Mouse (Mus musculus) MEL (cell line): ENCODE data around the gene Slc29a1. TPM values are rescaled to one million over a fixed set of nuclear protein-coding genes. Genes with fewer than 3 reads are reported as not detected.

Experiments used
- DNase-seq: peaks from one replicate; pipeline ENCODE4 v3.0.0; 2011; ENCODE audit warnings: low read depth, low spot score
- H3K27ac ChIP-seq: 2 replicates; pipeline ENCODE4 v1.5.1; 2012; ENCODE audit warnings: low read depth, mild to moderate bottlenecking, control low read depth, low read length, moderate library complexity; ENCODE audit not compliant: control insufficient read depth
- H3K27me3 ChIP-seq, 2 experiments: fragments of 150-350 bp in 1 of 2; sonication (generic) in 1 of 2; 2 replicates each; pipeline ENCODE4 v1.6.1; 2012; ENCODE audit warnings: low read length in 2 of 2, mild to moderate bottlenecking in 2 of 2, improper control_type of control experiment in 1 of 2, moderate library complexity in 1 of 2; ENCODE audit not compliant: insufficient read depth in 2 of 2, control insufficient read depth in 1 of 2
- H3K36me3 ChIP-seq, 2 experiments: 2 replicates each; pipeline ENCODE4 v1.6.1; 2012 to 2014; ENCODE audit warnings: low read length in 2 of 2, improper control_type of control experiment in 1 of 2, inconsistent platforms in 1 of 2, mild to moderate bottlenecking in 1 of 2; ENCODE audit not compliant: insufficient read depth in 2 of 2, control insufficient read depth in 1 of 2
- H3K4me1 ChIP-seq, 2 experiments: fragments of 150-350 bp in 1 of 2; sonication (generic) in 1 of 2; 2 replicates each; pipeline ENCODE4 v1.6.1; 2012; ENCODE audit warnings: low read length in 2 of 2, improper control_type of control experiment in 1 of 2, mild to moderate bottlenecking in 1 of 2; ENCODE audit not compliant: insufficient read depth in 2 of 2, control insufficient read depth in 1 of 2
- H3K4me3 ChIP-seq, 2 experiments: fragments of 150-350 bp in 1 of 2; sonication (generic) in 1 of 2; 2 replicates each; pipeline ENCODE4 v1.5.1; 2012; ENCODE audit warnings: low read depth in 2 of 2, low read length in 2 of 2, mild to moderate bottlenecking in 2 of 2, moderate library complexity in 2 of 2, control low read depth in 1 of 2, improper control_type of control experiment in 1 of 2; ENCODE audit not compliant: control insufficient read depth in 1 of 2, insufficient read depth in 1 of 2
- H3K79me2 ChIP-seq: 2 replicates; pipeline ENCODE4 v1.6.1; 2012; ENCODE audit warnings: mild to moderate bottlenecking, low read length, moderate library complexity; ENCODE audit not compliant: control insufficient read depth, poor library complexity, insufficient read depth
- H3K9ac ChIP-seq: 2 replicates; pipeline ENCODE4 v1.6.1; 2012; ENCODE audit warnings: low read depth, mild to moderate bottlenecking, control low read depth, low read length, moderate library complexity; ENCODE audit not compliant: control insufficient read depth, poor library complexity, severe bottlenecking
- H3K9me3 ChIP-seq: fragments of 150-350 bp; sonication (generic); replicated peaks from 2 replicates; pipeline ENCODE4 v1.6.1; 2012; ENCODE audit warnings: mild to moderate bottlenecking, low read length, improper control_type of control experiment, moderate library complexity; ENCODE audit not compliant: insufficient read depth
- BHLHE40 ChIP-seq: IDR thresholded peaks from 2 replicates; pipeline ENCODE4 v1.6.1; 2012; ENCODE audit warnings: low read depth, mild to moderate bottlenecking, inconsistent platforms, low read length, improper control_type of control experiment, borderline replicate concordance
- CHD1 ChIP-seq: IDR thresholded peaks from 2 replicates; pipeline ENCODE4 v1.6.1; 2012; ENCODE audit warnings: low read depth, mild to moderate bottlenecking, inconsistent platforms, low read length, improper control_type of control experiment
- CHD2 ChIP-seq: IDR thresholded peaks from 2 replicates; pipeline ENCODE4 v1.6.1; 2011; ENCODE audit warnings: low read length, improper control_type of control experiment
- CTCF ChIP-seq, 3 experiments: IDR thresholded peaks in 2 of 3; conservative IDR thresholded peaks in 1 of 3; 2 replicates each; pipeline ENCODE4 v1.5.1; 2011 to 2012; ENCODE audit warnings: low read length in 3 of 3, low read depth in 2 of 3, mild to moderate bottlenecking in 2 of 3, improper control_type of control experiment in 1 of 3, inconsistent platforms in 1 of 3, mixed read lengths in 1 of 3, moderate library complexity in 1 of 3; ENCODE audit not compliant: control insufficient read depth in 1 of 3, insufficient read depth in 1 of 3, poor library complexity in 1 of 3, severe bottlenecking in 1 of 3
- E2F4 ChIP-seq: IDR thresholded peaks from 2 replicates; pipeline ENCODE4 v1.6.1; 2011; ENCODE audit warnings: low read depth, low read length, improper control_type of control experiment, borderline replicate concordance
- ELF1 ChIP-seq: IDR thresholded peaks from 2 replicates; pipeline ENCODE4 v1.6.1; 2014; ENCODE audit warnings: low read depth, mild to moderate bottlenecking, inconsistent platforms, low read length, improper control_type of control experiment, moderate library complexity
- EP300 ChIP-seq, 2 experiments: IDR thresholded peaks; 2 replicates each; pipeline ENCODE4 v1.6.1; 2011; ENCODE audit warnings: improper control_type of control experiment in 2 of 2, low read length in 2 of 2, low read depth in 1 of 2, mild to moderate bottlenecking in 1 of 2
- GABPA ChIP-seq: IDR thresholded peaks from 2 replicates; pipeline ENCODE4 v1.6.1; 2012; ENCODE audit warnings: low read depth, mild to moderate bottlenecking, inconsistent platforms, low read length, improper control_type of control experiment, moderate library complexity
- GATA1 ChIP-seq: IDR thresholded peaks from 2 replicates; pipeline ENCODE4 v1.6.1; 2011; ENCODE audit warnings: low read depth, low read length, improper control_type of control experiment
- HCFC1 ChIP-seq: IDR thresholded peaks from 2 replicates; pipeline ENCODE4 v1.6.1; 2012; ENCODE audit warnings: low read depth, mild to moderate bottlenecking, inconsistent platforms, low read length, improper control_type of control experiment, moderate library complexity
- JUND ChIP-seq: IDR thresholded peaks from 2 replicates; pipeline ENCODE4 v1.6.1; 2011; ENCODE audit warnings: low read depth, mild to moderate bottlenecking, improper control_type of control experiment, low read length
- KAT2A ChIP-seq: conservative IDR thresholded peaks from 2 replicates; pipeline ENCODE4 v1.6.1; 2012; ENCODE audit warnings: low read depth, low read length, improper control_type of control experiment, inconsistent platforms
- MAFK ChIP-seq: IDR thresholded peaks from 2 replicates; pipeline ENCODE4 v1.6.1; 2011; ENCODE audit warnings: low read depth, mild to moderate bottlenecking, low read length, improper control_type of control experiment, borderline replicate concordance
- MEF2A ChIP-seq: IDR thresholded peaks from 2 replicates; pipeline ENCODE4 v1.6.1; 2014; ENCODE audit warnings: low read depth, mild to moderate bottlenecking, inconsistent platforms, low read length, improper control_type of control experiment; ENCODE audit not compliant: poor library complexity, insufficient replicate concordance, severe bottlenecking; ENCODE audit errors: extremely low read depth
- MXI1 ChIP-seq: IDR thresholded peaks from 2 replicates; pipeline ENCODE4 v1.6.1; 2011; ENCODE audit warnings: mild to moderate bottlenecking, low read depth, low read length, improper control_type of control experiment
- MYB ChIP-seq: IDR thresholded peaks from 2 replicates; pipeline ENCODE4 v1.6.1; 2011; ENCODE audit warnings: mild to moderate bottlenecking, low read depth, low read length, improper control_type of control experiment
- MYC ChIP-seq: IDR thresholded peaks from 2 replicates; pipeline ENCODE4 v1.6.1; 2011; ENCODE audit warnings: low read depth, mild to moderate bottlenecking, low read length, improper control_type of control experiment, moderate library complexity
- NELFE ChIP-seq: IDR thresholded peaks from 2 replicates; pipeline ENCODE4 v1.6.1; 2011; ENCODE audit warnings: low read depth, low read length, improper control_type of control experiment
- NRF1 ChIP-seq: IDR thresholded peaks from 2 replicates; pipeline ENCODE4 v1.6.1; 2014; ENCODE audit warnings: low read depth, mild to moderate bottlenecking, inconsistent platforms, low read length, improper control_type of control experiment, moderate library complexity; ENCODE audit not compliant: poor library complexity, insufficient read depth, severe bottlenecking
- POLR2A ChIP-seq, 2 experiments: IDR thresholded peaks; 2 replicates each; pipeline ENCODE4 v1.6.1; 2011 to 2012; ENCODE audit warnings: low read length in 2 of 2, mild to moderate bottlenecking in 2 of 2, control low read depth in 1 of 2, improper control_type of control experiment in 1 of 2, low read depth in 1 of 2, moderate library complexity in 1 of 2; ENCODE audit not compliant: control insufficient read depth in 1 of 2, insufficient read depth in 1 of 2, poor library complexity in 1 of 2
- POLR2AphosphoS2 ChIP-seq: IDR thresholded peaks from 2 replicates; pipeline ENCODE4 v1.6.1; 2011; ENCODE audit warnings: low read length, improper control_type of control experiment
- POLR2AphosphoS5 ChIP-seq: IDR thresholded peaks from 2 replicates; pipeline ENCODE4 v1.6.1; 2012; ENCODE audit warnings: low read depth, borderline replicate concordance, mild to moderate bottlenecking, inconsistent platforms, low read length, moderate library complexity, mixed read lengths
- RAD21 ChIP-seq: IDR thresholded peaks from 2 replicates; pipeline ENCODE4 v1.6.1; 2011; ENCODE audit warnings: mild to moderate bottlenecking, low read depth, low read length, improper control_type of control experiment
- RCOR1 ChIP-seq: IDR thresholded peaks from 2 replicates; pipeline ENCODE4 v1.6.1; 2012; ENCODE audit warnings: low read depth, mild to moderate bottlenecking, inconsistent platforms, low read length, improper control_type of control experiment
- SIN3A ChIP-seq: IDR thresholded peaks from 2 replicates; pipeline ENCODE4 v1.6.1; 2012; ENCODE audit warnings: low read length, improper control_type of control experiment, inconsistent platforms
- SMC3 ChIP-seq: IDR thresholded peaks from 2 replicates; pipeline ENCODE4 v1.6.1; 2011; ENCODE audit warnings: low read depth, low read length, improper control_type of control experiment
- TAL1 ChIP-seq: IDR thresholded peaks from 2 replicates; pipeline ENCODE4 v1.6.1; 2012; ENCODE audit warnings: mild to moderate bottlenecking, inconsistent platforms, low read length, moderate library complexity, mixed read lengths
- TBP ChIP-seq: IDR thresholded peaks from 2 replicates; pipeline ENCODE4 v1.8.0; 2011; ENCODE audit warnings: low read depth, low read length, improper control_type of control experiment
- TCF12 ChIP-seq: IDR thresholded peaks from 2 replicates; pipeline ENCODE4 v1.6.1; 2014; ENCODE audit warnings: low read depth, mild to moderate bottlenecking, inconsistent platforms, low read length, improper control_type of control experiment, moderate library complexity
- UBTF ChIP-seq: IDR thresholded peaks from 2 replicates; pipeline ENCODE4 v1.6.1; 2012; ENCODE audit warnings: low read depth, mild to moderate bottlenecking, inconsistent platforms, low read length, improper control_type of control experiment, moderate library complexity, borderline replicate concordance; ENCODE audit not compliant: insufficient read depth
- USF1 ChIP-seq: IDR thresholded peaks from 2 replicates; pipeline ENCODE4 v1.6.1; 2014; ENCODE audit warnings: low read depth, mild to moderate bottlenecking, inconsistent platforms, low read length, improper control_type of control experiment, moderate library complexity
- USF2 ChIP-seq, 2 experiments: IDR thresholded peaks; 2 replicates each; pipeline ENCODE4 v1.6.1; 2011 to 2012; ENCODE audit warnings: improper control_type of control experiment in 2 of 2, low read length in 2 of 2, borderline replicate concordance in 1 of 2, inconsistent platforms in 1 of 2, low read depth in 1 of 2, mild to moderate bottlenecking in 1 of 2; ENCODE audit not compliant: insufficient read depth in 1 of 2
- ZC3H11A ChIP-seq: IDR thresholded peaks from 2 replicates; pipeline ENCODE4 v1.6.1; 2012; ENCODE audit warnings: low read depth, mild to moderate bottlenecking, inconsistent platforms, low read length, improper control_type of control experiment
- ZKSCAN1 ChIP-seq: IDR thresholded peaks from 2 replicates; pipeline ENCODE4 v1.6.1; 2012; ENCODE audit warnings: low read depth, mild to moderate bottlenecking, inconsistent platforms, low read length, improper control_type of control experiment, moderate library complexity
- ZMIZ1 ChIP-seq: IDR thresholded peaks from 2 replicates; pipeline ENCODE4 v1.6.1; 2012; ENCODE audit warnings: low read depth, mild to moderate bottlenecking, inconsistent platforms, low read length, improper control_type of control experiment, moderate library complexity
- ZNF384 ChIP-seq: IDR thresholded peaks from 2 replicates; pipeline ENCODE4 v1.6.1; 2012; ENCODE audit warnings: low read depth, mild to moderate bottlenecking, inconsistent platforms, low read length, improper control_type of control experiment
- polyA plus RNA-seq, 2 experiments: library from polyadenylated mRNA; stranded (reverse) in 1 of 2; unstranded in 1 of 2; fragments of >175 nt in 1 of 2; fragments of >200 nt in 1 of 2; gene quantifications; 2 replicates each; pipeline versions ENCODE4 v1.2.1 to v1.2.4; 2012; ENCODE audit warnings: low replicate concordance in 2 of 2, low read depth in 1 of 2; ENCODE audit not compliant: insufficient read length in 2 of 2, insufficient read depth in 1 of 2, missing spikeins in 1 of 2
- total RNA-seq: library from RNA; depleted of rRNA; stranded (reverse); fragments of 300-350 nt; gene quantifications from 2 replicates; pipeline ENCODE4 v1.2.3, GENCODE M21; 2012

Slc29a1 gene
- total and polyA plus RNA-seq, 3 experiments: 238 to 341 TPM; not detected in 1

DNA sequence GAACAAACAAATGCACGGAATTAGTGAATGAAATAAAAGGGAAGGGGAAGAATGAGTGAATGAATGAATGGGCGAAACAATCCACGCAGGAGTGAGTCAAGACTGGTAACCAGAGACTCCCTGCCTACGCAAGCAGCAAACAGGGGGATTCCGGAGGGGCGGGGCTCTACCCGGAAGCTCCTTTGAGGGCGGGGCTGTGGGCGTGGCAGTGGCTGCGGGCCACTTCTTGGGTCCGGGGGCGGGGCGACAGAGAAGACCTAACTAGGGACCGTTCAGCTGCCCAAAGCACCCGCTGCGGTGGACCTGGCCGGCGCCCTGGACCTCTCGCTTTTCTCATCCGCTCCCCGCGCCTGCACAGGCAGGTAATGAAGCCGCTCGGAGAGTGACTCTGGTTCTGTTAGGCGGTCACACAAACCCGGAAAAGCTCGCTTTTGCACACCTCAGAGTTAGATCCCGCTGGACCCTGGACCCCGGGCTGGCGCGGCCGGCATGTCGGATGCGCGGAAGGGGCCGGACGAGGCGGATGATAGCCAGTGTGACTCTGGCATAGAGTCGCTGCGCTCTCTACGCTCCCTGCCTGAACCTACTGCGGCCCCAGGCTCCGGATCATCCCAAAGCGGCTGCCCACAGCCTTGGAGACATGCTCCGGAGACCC lies 43.8 kb downstream of the Slc29a1 start, which contains the start of gene Nfkbie:
TSS of gene Nfkbie (plus strand) at position 252 of the 655 bp plus-strand sequence.
- peak within 1 kb of the TSS; percentile 72 for H3K9ac ChIP-seq
- H3K79me2 ChIP-seq: no peaks in the 10 kb centered on the region; the same call in 1 of the 2 replicates
- peak; percentile 94 for DNase-seq
- peaks cover 0 to 28% of the 10 kb centered on the region in 2 experiments; a peak in 3 of 4 replicates for H3K4me1 ChIP-seq
- H3K36me3 ChIP-seq: peaks cover 0 to 11% of the 10 kb centered on the region in 2 experiments; a peak in 2 of 4 replicates
- H3K9me3 ChIP-seq: no peaks in the 10 kb centered on the region
- peaks cover 0 to under 1% of the 10 kb centered on the region in 2 experiments; a peak in 2 of 4 replicates for H3K27me3 ChIP-seq
- peak within 1 kb of the TSS; percentile 61 to 85 for H3K4me3 ChIP-seq
- peak within 1 kb of the TSS; percentile 56 for H3K27ac ChIP-seq
- TF ChIP-seq NELFE: peak; percentile 45
- TF ChIP-seq MAFK: no peak
- TF ChIP-seq HCFC1: peak; percentile 56; the same call in 1 of the 2 replicates
- TF ChIP-seq ZNF384: no peak
- TF ChIP-seq BHLHE40: no peak
- no peak for TF ChIP-seq NRF1
- no peak for TF ChIP-seq USF1
- TF ChIP-seq UBTF: no peak
- TF ChIP-seq ZC3H11A: 0 out of 2 replicates have a peak, but pooled peaks have one; percentile 4
- TF ChIP-seq GABPA: no peak
- TF ChIP-seq CTCF (IDR thresholded peaks at IDR 0.05 in 2 of 3, conservative IDR thresholded peaks at IDR 0.05 in 1 of 3; ENCODE audit: control insufficient read depth in 1 of 3, insufficient read depth in 1 of 3, low read depth in 2 of 3, low read length in 3 of 3, poor library complexity in 1 of 3, severe bottlenecking in 1 of 3): no peak
- TF ChIP-seq SMC3: no peak
- TF ChIP-seq MXI1: peak; percentile 16
- TF ChIP-seq E2F4: no peak
- no peak for TF ChIP-seq MEF2A
- TF ChIP-seq ZKSCAN1: no peak
- TF ChIP-seq ELF1: peak; percentile 96
- peak; percentile 77; the same call in 1 of the 2 replicates for TF ChIP-seq SIN3A
- TF ChIP-seq POLR2A (IDR thresholded peaks at IDR 0.05; ENCODE audit: control insufficient read depth in 1 of 2, insufficient read depth in 1 of 2, low read depth in 1 of 2, low read length in 2 of 2, poor library complexity in 1 of 2): peak; percentile 45 to 63; a peak in 3 of 4 replicates
- 0 out of 4 replicates have a peak, but pooled peaks of 1 of the 2 experiments have one; percentile 11 for TF ChIP-seq EP300 (IDR thresholded peaks at IDR 0.05; ENCODE audit: low read depth in 1 of 2, low read length in 2 of 2)
- no peak for TF ChIP-seq MYB
- no peak for TF ChIP-seq MYC
- TF ChIP-seq RCOR1: no peak
- TF ChIP-seq USF2 (IDR thresholded peaks at IDR 0.05; ENCODE audit: borderline replicate concordance in 1 of 2, insufficient read depth in 1 of 2, low read depth in 1 of 2, low read length in 2 of 2): no peak
- peak; percentile 33; the same call in 1 of the 2 replicates for TF ChIP-seq TBP
- no peak for TF ChIP-seq KAT2A
- TF ChIP-seq JUND: no peak
- TF ChIP-seq POLR2AphosphoS2: no peak
- TF ChIP-seq RAD21: no peak
- TF ChIP-seq TCF12: no peak; the same call in 1 of the 2 replicates
- no peak for TF ChIP-seq POLR2AphosphoS5
- TF ChIP-seq TAL1: no peak
- peak; percentile 30; the same call in 1 of the 2 replicates for TF ChIP-seq ZMIZ1
- no peak for TF ChIP-seq CHD1
- no peak for TF ChIP-seq GATA1
- no peak for TF ChIP-seq CHD2
